Mouse (Mus musculus) liver, embryonic 14.5 days (tissue): ENCODE results near the gene Hoxa3.

Source experiments
- CTCF ChIP-seq: IDR thresholded peaks from 2 replicates; pipeline ENCODE4 v1.5.1; 2016; ENCODE audit warnings: antibody characterized with exemption, low read depth, control low read depth
- EP300 ChIP-seq: IDR thresholded peaks from 2 replicates; pipeline ENCODE4 v1.6.1; 2016; ENCODE audit warnings: antibody characterized with exemption, low read depth

DNA sequence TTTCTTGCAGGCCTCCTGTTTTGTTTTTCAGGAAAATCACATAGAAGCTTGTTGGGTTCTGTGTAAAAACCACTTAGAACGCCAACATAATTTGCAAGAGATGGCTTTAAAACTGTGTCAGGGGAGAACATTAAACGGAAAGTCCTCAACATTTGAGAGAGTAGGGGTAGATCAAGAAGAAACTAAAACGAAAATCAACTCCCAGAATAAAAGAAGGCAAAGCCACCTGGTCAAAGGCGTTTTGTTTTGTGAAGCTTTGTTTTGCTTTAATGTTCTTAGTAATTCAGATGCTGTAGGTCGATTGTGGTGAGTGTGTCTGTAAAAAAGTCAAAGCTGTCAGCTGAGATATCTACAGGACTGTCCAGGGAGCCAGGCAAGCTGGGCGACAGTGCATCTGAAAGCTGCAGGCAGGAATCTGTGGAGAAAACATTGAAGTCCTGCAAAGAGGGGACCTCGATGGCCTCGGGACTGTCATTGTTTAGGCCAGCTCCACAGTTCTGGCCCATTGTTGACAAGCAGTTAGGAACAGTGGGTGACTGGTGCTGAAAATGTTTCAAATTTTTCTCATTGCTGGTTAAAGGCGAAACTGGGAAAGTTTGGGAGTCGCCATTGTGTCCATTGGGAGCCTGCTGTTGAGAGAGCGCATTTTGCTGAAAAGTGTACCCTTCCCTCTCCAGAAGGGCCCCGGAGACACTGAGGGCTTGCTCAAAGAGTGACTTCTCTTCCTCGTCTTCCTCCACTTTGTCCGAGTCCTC, 50.3 kb downstream of the Hoxa3 start:
- TF ChIP-seq CTCF, result no peak
- no peak for TF ChIP-seq EP300
